Mouse (Mus musculus): ENCODE measurements around the gene Nars2. TPM values are rescaled to one million over a fixed set of nuclear protein-coding genes. Genes with fewer than 3 reads are reported as not detected.

Gene Nars2
- 2.3 and 3.6 TPM in 2 replicates for polyA plus RNA-seq (2012; rRNA removed; ENCODE audit: low replicate concordance)

DNA sequence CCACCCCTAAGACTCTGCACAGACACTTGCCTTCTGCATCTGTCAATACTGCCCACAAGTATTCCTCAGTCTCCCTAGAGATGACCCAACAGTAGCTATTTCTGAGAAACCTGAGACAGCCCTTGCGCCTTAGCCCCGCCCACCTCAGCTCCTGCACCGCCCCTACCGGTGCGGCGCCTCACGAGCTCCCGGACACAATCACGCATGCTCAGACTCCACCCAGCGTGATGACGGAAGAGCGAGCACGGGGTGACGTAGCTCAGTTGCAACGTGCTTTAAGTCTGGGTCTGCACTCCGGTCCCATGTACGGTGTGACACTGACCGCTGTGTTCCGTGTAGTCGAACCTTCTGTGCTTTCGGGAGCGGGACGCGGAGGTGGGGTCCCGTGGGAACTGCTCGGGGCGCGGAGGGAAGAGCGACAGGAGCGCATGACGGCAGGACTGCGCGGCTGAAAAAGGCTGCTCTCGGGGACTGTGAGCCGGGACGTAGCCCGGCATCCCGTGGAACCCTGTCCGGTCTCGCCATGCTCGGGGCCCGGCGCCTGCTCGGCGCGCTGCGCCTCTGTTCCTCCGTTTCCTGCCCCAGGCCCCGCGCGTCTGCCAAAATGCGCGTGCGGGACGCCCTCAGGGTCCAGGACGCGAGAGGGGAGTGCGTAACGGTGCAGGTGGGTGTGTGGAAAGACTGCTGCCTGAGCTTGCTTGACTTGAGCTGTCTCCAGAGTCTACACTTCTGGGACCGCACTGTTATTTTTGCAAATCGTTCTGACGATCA is at the start of gene Nars2:
Gene Nars2 (plus strand): TSS at position 225 of the 771 bp plus-strand sequence.

DNA sequence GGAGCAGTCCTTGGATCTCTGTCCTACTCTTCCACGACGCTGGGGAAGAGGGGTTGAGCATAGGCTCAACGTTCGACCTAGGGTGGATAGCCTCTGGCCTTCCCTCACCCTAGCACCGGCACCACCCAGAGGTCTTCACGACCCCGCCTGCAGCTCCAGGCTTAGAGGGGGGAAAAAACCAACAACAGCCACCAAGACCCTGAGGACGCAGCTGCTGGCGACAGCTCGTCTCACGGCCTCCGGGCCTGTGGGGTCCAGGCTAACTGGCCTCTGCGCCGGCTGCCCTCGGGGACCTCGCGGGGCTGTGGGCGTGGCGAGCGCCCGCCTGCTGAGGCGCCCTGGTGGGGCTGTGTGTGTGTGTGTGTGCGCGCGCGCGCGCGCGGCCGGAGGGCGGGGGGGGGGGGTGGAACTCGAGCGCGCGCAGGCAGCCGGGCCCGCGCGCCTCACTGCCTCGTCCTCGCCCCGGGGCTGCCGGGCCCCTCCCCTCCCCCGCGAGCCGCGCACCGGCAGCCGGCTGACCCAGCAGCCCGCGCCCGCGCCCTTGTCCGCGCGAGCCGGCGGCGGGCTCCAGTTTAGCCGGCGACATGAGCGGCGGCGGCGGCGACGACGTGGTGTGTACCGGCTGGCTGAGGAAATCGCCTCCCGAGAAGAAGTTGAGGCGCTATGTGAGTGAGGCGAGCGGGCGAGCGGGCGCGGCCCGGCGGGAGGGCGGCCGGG is 130.1 kb downstream of the Nars2 start, which contains the start of gene Gab2:
Gene Gab2 (plus strand): TSS at position 345 of the 717 bp plus-strand sequence.

Other genes starting within 250 kb of the Nars2 start
- gene Gab2, start 130.1 kb downstream of the Nars2 start, polyA plus RNA-seq (2012; rRNA removed; ENCODE audit: low replicate concordance), result 12.3 and 22.2 TPM in 2 replicates